Mouse (Mus musculus): ENCODE measurements around the gene Olfr466. TPM values are rescaled to one million over a fixed set of nuclear protein-coding genes. Genes with fewer than 3 reads are reported as not detected.

Olfr466 gene
- polyA plus RNA-seq, 1 experiment from 2014 or later = not detected

DNA sequence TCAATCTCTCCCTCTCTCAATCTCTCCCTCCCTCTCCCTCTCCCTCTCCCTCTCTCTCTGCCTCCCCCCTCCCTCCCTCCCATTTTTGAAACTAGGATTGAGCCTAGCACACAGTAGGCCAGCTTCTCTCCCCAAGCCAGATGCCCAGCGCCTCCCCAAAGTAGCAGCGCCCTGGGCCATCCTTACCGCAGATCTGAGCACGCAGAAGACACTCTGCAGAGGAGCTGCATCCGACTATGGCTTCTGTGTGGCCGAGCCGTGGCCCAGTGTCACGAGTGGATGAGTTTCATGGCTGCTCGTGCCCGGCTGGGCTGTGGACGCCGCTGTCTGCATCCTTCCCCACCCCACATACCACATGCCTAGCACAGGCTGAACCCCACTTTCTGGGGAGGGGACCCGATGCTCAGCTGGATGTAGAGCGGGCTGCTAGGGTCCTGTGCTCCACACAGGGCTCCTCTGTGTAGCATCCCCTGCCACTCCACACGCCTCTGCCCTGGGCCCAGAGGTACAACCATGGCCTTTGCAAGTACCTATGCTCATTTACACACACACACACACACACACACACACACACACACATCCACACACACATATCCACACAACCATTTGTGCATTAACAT lies 26.5 kb downstream of the Olfr466 start:
- 51% methylated on average over 15 of the region's 15 CpGs for WGBS
- Histone ChIP-seq H3K4me2 (replicated peaks; ENCODE audit: low read depth, low read length) (no peak overlapping the region), H3K27me3 (replicated peaks; ENCODE audit: insufficient read depth, low read length) (no peaks in the 10 kb centered on the region), H3K4me1 (ENCODE audit: insufficient read depth, low read depth, low read length) (no peaks in the 10 kb centered on the region), H3K9ac (replicated peaks; ENCODE audit: low read depth) (no peak overlapping the region), H3K36me3 (ENCODE audit: insufficient read depth, low read length) (no peaks in the 10 kb centered on the region), H3K9me3 (ENCODE audit: low read length) (no peaks in the 10 kb centered on the region), H3K27ac (ENCODE audit: low read length) (no peak overlapping the region), H3K4me3 (ENCODE audit: low read depth, low read length) (no peak overlapping the region)
- DNase-seq (ENCODE audit: low spot score) (no peak), ATAC-seq (no peak)
- TF ChIP-seq EP300 (IDR thresholded peaks at IDR 0.05) (no peak), CTCF (IDR thresholded peaks at IDR 0.05) (no peak)

DNA sequence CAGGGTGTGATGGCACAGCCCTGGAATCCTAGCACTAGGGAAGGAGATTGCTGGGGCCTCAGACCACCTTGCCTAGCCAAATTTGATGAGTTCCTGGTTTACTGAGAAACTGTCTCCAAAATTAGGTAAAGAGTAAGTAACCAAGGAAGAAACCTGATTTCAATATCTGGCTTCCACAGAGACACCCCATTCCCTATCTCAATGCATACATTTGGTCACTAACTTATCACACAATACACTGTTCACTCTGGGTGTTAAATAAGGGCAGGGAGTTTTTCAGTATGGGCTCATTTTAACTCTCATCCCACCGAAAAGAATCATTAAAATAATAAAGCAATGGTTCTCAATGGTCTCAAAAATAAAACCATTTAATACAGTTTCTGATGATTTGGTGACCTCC lies 50.6 kb downstream of the Olfr466 start:
- 68% methylated on average over 1 of the region's 1 CpGs for WGBS

More for the DNA sequence above, 50.6 kb downstream of the Olfr466 start:
- no peak for TF ChIP-seq CTCF (IDR thresholded peaks at IDR 0.05)
- no peak for TF ChIP-seq EP300 (IDR thresholded peaks at IDR 0.05)
- no peak for ATAC-seq
- no peaks in the 10 kb centered on the region for H3K27me3 ChIP-seq (replicated peaks; ENCODE audit: insufficient read depth, low read length)
- H3K4me2 ChIP-seq (replicated peaks; ENCODE audit: low read depth, low read length) = no peak overlapping the region
- no peaks in the 10 kb centered on the region for H3K4me1 ChIP-seq (ENCODE audit: insufficient read depth, low read depth, low read length)
- DNase-seq (ENCODE audit: low spot score) = no peak
- no peaks in the 10 kb centered on the region for H3K36me3 ChIP-seq (ENCODE audit: insufficient read depth, low read length)
- H3K27ac ChIP-seq (ENCODE audit: low read length) = no peak overlapping the region
- H3K9ac ChIP-seq (replicated peaks; ENCODE audit: low read depth) = no peak overlapping the region
- no peak overlapping the region for H3K4me3 ChIP-seq (ENCODE audit: low read depth, low read length)
- no peaks in the 10 kb centered on the region for H3K9me3 ChIP-seq (ENCODE audit: low read length)

Other genes with a start within 250 kb of the Olfr466 start
- not detected in 2 replicates for gene Cntnap3, start 246.3 kb upstream of the Olfr466 start, polyA plus RNA-seq (2015; fragmentation: Nextera tagmentation; extraction: Ambion mirVana)
- not detected in 2 replicates for gene Spata31, start 232.8 kb upstream of the Olfr466 start, polyA plus RNA-seq (2015; fragmentation: Nextera tagmentation; extraction: Ambion mirVana)
- not detected in 2 replicates for gene Spata31d1c, start 117.2 kb upstream of the Olfr466 start, polyA plus RNA-seq (2015; fragmentation: Nextera tagmentation; extraction: Ambion mirVana)
- gene Prss47, start 97.5 kb upstream of the Olfr466 start, polyA plus RNA-seq (2015; fragmentation: Nextera tagmentation; extraction: Ambion mirVana) = not detected in 2 replicates
- gene Mfsd14b, start 37.3 kb upstream of the Olfr466 start, polyA plus RNA-seq (2015; fragmentation: Nextera tagmentation; extraction: Ambion mirVana) = 46.1 and 52.2 TPM in 2 replicates
- not detected in 2 replicates for gene Olfr465-ps1, start 12.2 kb upstream of the Olfr466 start, polyA plus RNA-seq (2015; fragmentation: Nextera tagmentation; extraction: Ambion mirVana)
- gene Nlrp4f, start 55.7 kb downstream of the Olfr466 start, polyA plus RNA-seq (2015; fragmentation: Nextera tagmentation; extraction: Ambion mirVana) = not detected in 2 replicates
- gene Gm10775, start 109.3 kb downstream of the Olfr466 start, polyA plus RNA-seq (2015; fragmentation: Nextera tagmentation; extraction: Ambion mirVana) = not detected in 2 replicates
- 7.0 and 7.7 TPM in 2 replicates for gene Zfp369, start 128.6 kb downstream of the Olfr466 start, polyA plus RNA-seq (2015; fragmentation: Nextera tagmentation; extraction: Ambion mirVana)

Data from lung, postnatal 0 days (tissue).